Mouse (Mus musculus) brain, embryonic 14.5 days (tissue): Measurements from ENCODE around the gene Stk38.

Source experiments
- CTCF ChIP-seq: fragments of 200-500 bp; IDR thresholded peaks from 2 replicates; pipeline ENCODE4 v1.5.1; 2012; ENCODE audit warnings: inconsistent platforms, mild to moderate bottlenecking, moderate library complexity, borderline replicate concordance; ENCODE audit not compliant: insufficient read depth, insufficient read length; ENCODE audit errors: extremely low read depth
- POLR2A ChIP-seq: fragments of 200-500 bp; IDR thresholded peaks from 2 replicates; pipeline ENCODE4 v1.6.1; 2012; ENCODE audit warnings: mild to moderate bottlenecking, inconsistent platforms, borderline replicate concordance; ENCODE audit not compliant: poor library complexity, insufficient read depth, insufficient read length, severe bottlenecking; ENCODE audit errors: extremely low read depth

- TF ChIP-seq CTCF (peak; percentile 30; the same call in 1 of the 2 replicates), POLR2A (no peak)
Observed at GRCm38 (mm10) chr17:29020444-29020843, 12.6 kb upstream of the Stk38 start.
